Mouse (Mus musculus) forebrain, embryonic 11.5 days (tissue): ENCODE measurements around the gene Rgs8. TPM values are rescaled to one million over a fixed set of nuclear protein-coding genes. Genes with fewer than 3 reads are reported as not detected.

Experiments used
- ATAC-seq: fragments of 200-750 bp; cut with Nextera tagmentation; replicated peaks from 2 replicates; pipeline ENCODE4 v1.8.0; 2017; ENCODE audit warnings: moderate TSS enrichment; ENCODE audit not compliant: low FRiP score
- DNase-seq: peaks from one replicate; pipeline ENCODE4 v3.0.0-alpha.2; 2017; ENCODE audit warnings: low spot score
- H3K27ac ChIP-seq: fragments of 300-500 bp; sonication (generic); 2 replicates; pipeline ENCODE4 v1.5.1; 2014; ENCODE audit warnings: low read depth, low read length
- H3K27me3 ChIP-seq: fragments of 300-500 bp; sonication (generic); 2 replicates; pipeline ENCODE4 v1.6.1; 2014; ENCODE audit warnings: mild to moderate bottlenecking, low read length, mixed read lengths; ENCODE audit not compliant: control insufficient read depth, insufficient read depth
- H3K36me3 ChIP-seq: fragments of 300-500 bp; sonication (generic); 2 replicates; pipeline ENCODE4 v1.6.1; 2014; ENCODE audit warnings: mild to moderate bottlenecking, low read length, moderate library complexity, mixed read lengths; ENCODE audit not compliant: control insufficient read depth, insufficient read depth
- H3K4me1 ChIP-seq: fragments of 300-500 bp; sonication (generic); replicated peaks from 2 replicates; pipeline ENCODE4 v1.6.1; 2014; ENCODE audit warnings: low read length, mixed read lengths; ENCODE audit not compliant: control insufficient read depth, insufficient read depth
- H3K4me2 ChIP-seq: fragments of 300-500 bp; sonication (generic); 2 replicates; pipeline ENCODE4 v1.6.1; 2014; ENCODE audit warnings: low read depth, mild to moderate bottlenecking, low read length, moderate library complexity, mixed read lengths; ENCODE audit not compliant: severe bottlenecking
- H3K4me3 ChIP-seq: fragments of 300-500 bp; sonication (generic); 2 replicates; pipeline ENCODE4 v1.5.1; 2014; ENCODE audit warnings: low read depth, low read length
- H3K9ac ChIP-seq: fragments of 300-500 bp; sonication (generic); 2 replicates; pipeline ENCODE4 v1.6.1; 2014; ENCODE audit warnings: low read length
- H3K9me3 ChIP-seq: fragments of 300-500 bp; sonication (generic); 2 replicates; pipeline ENCODE4 v1.6.1; 2016; ENCODE audit warnings: low read length, mixed read lengths; ENCODE audit not compliant: control insufficient read depth
- WGBS: fragments of 180-500 bp; shearing (Covaris S2); extraction: QIAGEN DNeasy Blood & Tissue Kit; methylation state at CpG from one replicate; pipeline ENCODE4 v1.1.7; 2014; 5-methylcytosine and 5-hydroxymethylcytosine counted together
- polyA plus RNA-seq: library from polyadenylated mRNA; unstranded; fragments of >200 nt; fragmentation: Nextera tagmentation; extraction: Ambion mirVana; gene quantifications from 2 replicates; pipeline ENCODE4 v1.2.1, GENCODE M21; 2014

Rgs8 gene
- polyA plus RNA-seq, 1 experiment from 2014 or later = 12.1 TPM

DNA sequence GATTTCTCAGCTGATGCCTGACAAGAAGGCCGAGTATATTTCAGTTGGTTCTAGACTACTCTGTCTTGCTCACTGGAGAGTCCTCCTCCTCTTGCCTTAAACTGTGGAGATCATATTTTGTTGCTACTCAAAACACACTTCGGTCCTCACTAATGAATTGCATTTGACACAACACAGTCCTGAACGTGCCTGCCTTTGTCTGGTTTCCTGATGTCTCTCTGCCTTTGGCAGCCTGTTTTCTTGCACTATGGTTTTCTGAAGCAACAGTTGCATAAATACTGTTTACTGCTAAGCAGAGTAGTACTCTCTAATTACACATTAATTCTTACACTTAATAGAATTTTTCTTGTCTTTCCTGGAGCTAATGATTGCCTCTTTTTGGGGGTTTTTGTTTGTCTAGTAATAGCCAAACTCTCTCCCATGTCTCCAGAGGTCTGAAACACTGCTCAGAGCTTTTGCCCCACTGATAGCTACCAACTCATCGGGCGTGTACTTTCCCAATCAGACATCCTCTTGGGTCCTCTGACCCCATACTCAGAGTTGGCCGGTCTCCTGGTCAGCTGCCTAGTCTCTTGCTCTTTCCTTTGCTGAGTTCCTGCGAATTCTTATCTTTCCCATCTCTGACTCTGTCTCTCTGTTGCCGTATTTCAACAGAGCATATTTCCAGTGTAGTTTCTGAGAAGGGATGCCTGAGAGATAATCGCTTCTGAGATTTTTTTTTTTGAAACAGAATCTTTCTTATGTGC is 68.9 kb downstream of the Rgs8 start:
- H3K36me3 ChIP-seq = no peaks in the 10 kb centered on the region
- no peaks in the 10 kb centered on the region for H3K27me3 ChIP-seq
- DNase-seq = no peak
- H3K27ac ChIP-seq = no peak overlapping the region
- H3K9ac ChIP-seq = no peak overlapping the region
- no peak overlapping the region for H3K4me3 ChIP-seq
- WGBS = 86% methylated on average over 9 of the region's 9 CpGs
- no peak overlapping the region for H3K4me2 ChIP-seq
- H3K9me3 ChIP-seq = no peaks in the 10 kb centered on the region
- no peak for ATAC-seq
- no peaks in the 10 kb centered on the region for H3K4me1 ChIP-seq

DNA sequence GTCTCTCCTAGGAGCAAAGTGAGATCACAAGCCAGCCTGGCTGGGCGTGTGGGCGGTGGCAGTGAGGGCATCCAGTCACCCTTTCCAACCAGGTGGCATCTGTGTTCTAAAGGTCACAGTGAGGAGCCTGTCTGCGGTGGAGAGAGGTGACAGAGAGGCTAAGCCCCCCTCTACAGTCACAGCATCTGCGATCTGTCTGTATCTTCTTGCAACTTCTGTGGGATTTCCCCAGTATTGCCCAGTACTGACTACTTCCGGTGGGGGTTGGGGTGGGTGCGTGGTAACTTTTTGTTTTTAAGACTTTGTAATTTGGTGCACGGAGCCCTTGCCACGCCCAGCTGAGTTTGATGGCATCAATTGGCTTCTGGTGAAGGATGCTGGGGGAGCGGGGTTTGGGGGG is 70.6 kb downstream of the Rgs8 start:
- H3K4me3 ChIP-seq = no peak overlapping the region

DNA sequence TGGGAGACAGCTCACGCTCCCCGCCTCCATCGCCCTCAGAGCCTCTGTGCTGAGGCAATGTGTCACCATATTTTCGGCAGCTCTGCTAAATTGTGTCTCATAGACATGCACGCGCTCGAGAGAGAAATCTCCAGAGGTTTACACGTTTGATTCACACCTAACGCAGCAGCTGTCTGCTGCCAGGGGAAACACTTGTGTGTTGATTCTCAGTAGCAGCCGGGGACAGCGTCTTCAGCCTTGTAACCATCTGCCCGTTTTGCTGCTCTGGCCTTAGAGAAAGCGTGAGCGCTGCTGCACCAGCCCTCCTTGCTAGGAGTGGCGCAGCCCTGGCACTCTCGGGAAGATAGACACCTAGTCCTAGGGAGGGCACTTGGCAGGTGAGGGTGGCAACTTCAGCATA is 73.8 kb downstream of the Rgs8 start:
- no peaks in the 10 kb centered on the region for H3K27me3 ChIP-seq
- H3K4me1 ChIP-seq = no peaks in the 10 kb centered on the region
- DNase-seq (no peak), ATAC-seq (no peak)
- H3K27ac ChIP-seq = no peak overlapping the region
- H3K36me3 ChIP-seq = no peaks in the 10 kb centered on the region
- WGBS = 83% methylated on average over 16 of the region's 16 CpGs
- no peak overlapping the region for H3K9ac ChIP-seq
- no peak overlapping the region for H3K4me2 ChIP-seq
- no peaks in the 10 kb centered on the region for H3K9me3 ChIP-seq
- no peak overlapping the region for H3K4me3 ChIP-seq

More for the DNA sequence above, 70.6 kb downstream of the Rgs8 start:
- no peak for ATAC-seq
- DNase-seq = no peak
- Histone ChIP-seq H3K9me3 (no peaks in the 10 kb centered on the region), H3K36me3 (no peaks in the 10 kb centered on the region), H3K9ac (no peak overlapping the region), H3K27ac (no peak overlapping the region), H3K27me3 (no peaks in the 10 kb centered on the region), H3K4me1 (no peaks in the 10 kb centered on the region), H3K4me2 (no peak overlapping the region)
- 80% methylated on average over 9 of the region's 9 CpGs for WGBS

DNA sequence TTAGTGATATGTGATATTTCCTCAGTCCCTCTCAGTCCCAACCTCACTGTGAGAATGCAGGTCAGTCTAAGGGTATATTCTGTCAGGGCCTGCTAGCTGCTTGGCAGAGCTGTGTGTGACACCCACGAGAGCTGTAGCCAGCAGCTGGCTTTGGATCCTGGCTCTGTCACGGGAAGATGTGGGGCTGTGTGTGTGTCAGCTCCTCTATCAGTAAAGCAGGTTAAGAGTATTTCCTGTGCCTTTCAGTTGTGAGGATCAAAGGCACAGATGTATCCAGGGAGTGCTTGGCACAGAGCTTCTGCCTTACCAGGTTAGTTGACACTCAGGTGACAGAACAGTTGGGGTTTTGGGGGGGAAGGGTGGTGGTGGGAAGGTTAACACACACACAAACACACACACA is 77.0 kb downstream of the Rgs8 start:
- no peak for ATAC-seq
- H3K27ac ChIP-seq = no peak overlapping the region
- H3K36me3 ChIP-seq = no peaks in the 10 kb centered on the region
- 76% methylated on average over 2 of the region's 2 CpGs for WGBS
- H3K4me3 ChIP-seq = no peak overlapping the region
- H3K9me3 ChIP-seq = no peaks in the 10 kb centered on the region
- H3K4me2 ChIP-seq = no peak overlapping the region
- no peaks in the 10 kb centered on the region for H3K27me3 ChIP-seq
- H3K9ac ChIP-seq = no peak overlapping the region
- no peak for DNase-seq
- no peaks in the 10 kb centered on the region for H3K4me1 ChIP-seq

DNA sequence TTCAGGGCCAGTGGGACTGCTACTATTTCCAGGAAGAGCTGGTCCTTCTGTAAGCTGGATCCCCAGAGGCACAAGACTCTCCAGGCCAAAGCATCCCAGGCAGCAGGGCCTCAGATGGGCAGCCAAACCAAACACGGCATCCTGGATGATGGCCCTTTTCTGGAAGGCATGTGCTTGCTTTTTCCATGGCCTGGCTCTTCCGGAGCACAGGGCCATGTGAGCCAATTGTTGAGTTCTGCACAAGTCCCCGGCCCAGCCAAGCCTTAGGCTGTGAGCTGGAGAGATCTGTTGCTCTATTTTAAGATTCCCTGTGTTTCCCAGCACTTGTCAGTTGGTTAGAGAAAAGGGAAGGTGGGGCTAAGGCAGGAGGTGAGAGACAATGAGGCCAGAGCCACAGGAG is 77.8 kb downstream of the Rgs8 start:
- Histone ChIP-seq H3K27ac (no peak overlapping the region), H3K9ac (no peak overlapping the region), H3K9me3 (no peaks in the 10 kb centered on the region), H3K4me1 (no peaks in the 10 kb centered on the region), H3K4me3 (no peak overlapping the region), H3K36me3 (no peaks in the 10 kb centered on the region), H3K4me2 (no peak overlapping the region), H3K27me3 (no peaks in the 10 kb centered on the region)
- ATAC-seq (no peak), DNase-seq (no peak)
- WGBS = 65% methylated on average over 3 of the region's 3 CpGs

DNA sequence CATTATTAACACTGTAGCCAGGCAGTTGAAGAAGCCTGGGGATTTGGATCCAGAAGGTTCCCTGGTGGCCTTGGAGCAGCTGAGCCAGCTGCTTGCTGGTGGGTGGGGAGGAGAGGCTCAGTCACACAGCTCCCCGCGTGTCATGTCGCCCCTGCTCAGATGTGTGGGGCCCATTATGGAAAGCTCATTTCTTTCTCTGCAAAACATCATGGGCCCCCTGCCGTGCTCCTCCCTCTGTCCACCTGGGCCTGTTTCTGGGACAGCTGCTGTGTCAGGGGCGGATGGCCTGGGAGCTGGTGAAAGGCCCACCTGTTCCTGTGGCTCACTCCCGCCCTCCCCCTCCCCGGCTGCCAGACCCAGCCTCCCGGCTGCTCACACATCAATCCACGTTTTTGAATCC is 80.4 kb downstream of the Rgs8 start:
- Histone ChIP-seq H3K27me3 (no peaks in the 10 kb centered on the region), H3K36me3 (no peaks in the 10 kb centered on the region), H3K4me3 (no peak overlapping the region), H3K4me2 (no peak overlapping the region), H3K9me3 (no peaks in the 10 kb centered on the region), H3K9ac (no peak overlapping the region), H3K27ac (no peak overlapping the region), H3K4me1 (peaks cover 11% of the 10 kb centered on the region)
- DNase-seq (peak; percentile 67), ATAC-seq (peak; percentile 60)
- WGBS = 32% methylated on average over 8 of the region's 9 CpGs

DNA sequence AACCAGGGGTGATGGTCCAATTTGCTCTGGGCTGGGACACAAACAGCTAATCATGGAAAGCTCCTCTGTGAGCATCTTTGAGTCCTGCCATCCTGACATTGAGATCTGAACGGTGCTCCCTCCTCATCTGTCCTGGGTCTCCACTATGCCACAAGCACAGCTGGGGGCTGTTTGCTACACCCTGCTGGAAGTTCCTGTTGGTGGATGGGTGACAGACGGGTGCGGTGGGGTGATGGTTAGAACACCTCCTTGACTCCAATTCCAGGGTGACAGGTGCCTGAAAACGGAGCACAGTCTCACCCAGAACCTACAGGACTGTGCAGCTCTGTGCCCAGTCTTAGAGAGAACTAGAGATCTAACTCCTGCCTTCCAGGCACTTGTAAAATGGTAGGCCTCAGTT is 82.0 kb downstream of the Rgs8 start:
- DNase-seq = no peak
- no peak for ATAC-seq
- WGBS = 79% methylated on average over 4 of the region's 4 CpGs
- Histone ChIP-seq H3K4me1 (peaks cover 11% of the 10 kb centered on the region), H3K36me3 (no peaks in the 10 kb centered on the region), H3K4me2 (no peak overlapping the region), H3K9me3 (no peaks in the 10 kb centered on the region), H3K27me3 (no peaks in the 10 kb centered on the region; the same call in 1 of the 2 replicates), H3K27ac (no peak overlapping the region), H3K9ac (no peak overlapping the region), H3K4me3 (no peak overlapping the region)

DNA sequence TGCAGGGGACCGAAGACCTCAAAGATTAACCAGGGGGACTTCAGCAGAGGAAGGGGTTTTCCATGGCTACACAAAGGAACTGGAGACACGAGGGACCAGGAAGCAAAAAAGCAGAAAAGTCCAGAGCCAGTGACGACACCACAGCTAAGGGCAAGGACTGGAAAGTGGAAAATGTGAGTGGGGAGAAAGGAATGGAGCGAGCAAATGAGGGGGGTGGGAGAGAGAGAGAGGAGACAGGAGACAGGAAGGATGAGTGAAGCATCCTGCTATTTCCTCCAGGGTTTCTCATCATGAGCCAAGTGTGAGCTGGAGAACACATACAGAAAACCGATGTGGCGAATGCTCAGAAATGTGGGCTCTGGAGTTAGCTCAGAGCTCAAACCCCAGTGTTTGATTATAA is 83.3 kb downstream of the Rgs8 start:
- peaks cover 18% of the 10 kb centered on the region for H3K4me1 ChIP-seq
- no peak for ATAC-seq

More for the DNA sequence above, 83.3 kb downstream of the Rgs8 start:
- Histone ChIP-seq H3K27me3 (peaks cover 4% of the 10 kb centered on the region; the same call in 1 of the 2 replicates), H3K36me3 (no peaks in the 10 kb centered on the region; the same call in 1 of the 2 replicates), H3K4me2 (no peak overlapping the region), H3K4me3 (no peak overlapping the region), H3K9me3 (no peaks in the 10 kb centered on the region), H3K27ac (no peak overlapping the region), H3K9ac (no peak overlapping the region)
- WGBS = 76% methylated on average over 6 of the region's 6 CpGs
- no peak for DNase-seq
